Mouse (Mus musculus) left cerebral cortex, postnatal 25 days (tissue): Measurements from ENCODE around the gene Hspa2. TPM values are rescaled to one million over a fixed set of nuclear protein-coding genes. Genes with fewer than 3 reads are reported as not detected.

Experiments
- DNase-seq, 2 experiments: peaks; one replicate each; pipeline ENCODE4 v3.0.0; 2022; ENCODE audit warnings: low spot score in 2 of 2, mixed read lengths in 1 of 2
- intact Hi-C: fragments of 180-260 bp; cut with DNase I; formaldehyde crosslinking; loops from one replicate; pipeline ENCODE4 v1.15.1; 2025
- total RNA-seq, 2 experiments: library from RNA; stranded (reverse); gene quantifications; 2 replicates each; pipeline ENCODE4 v1.2.3; 2021

The Hspa2 gene
- total RNA-seq, 2 experiments from 2014 or later, result 61.3 to 67.4 TPM

- intact Hi-C loops, result no loop called here
- DNase-seq, result no peak
These were observed 28.5 kb upstream of the Hspa2 start for GRCm38 (mm10) chr12:76375506-76375905.

- DNase-seq, result peak in 1 of 2 experiments; percentile 43
- intact Hi-C loops, result no loop called here
These were observed 27.3 kb upstream of the Hspa2 start for GRCm38 (mm10) chr12:76376649-76377048.

- intact Hi-C loops, result no loop called here
These were observed 26.9 kb upstream of the Hspa2 start for GRCm38 (mm10) chr12:76377059-76377458.

GRCm38 (mm10) chr12:76377726-76378125 lies 26.2 kb upstream of the Hspa2 start:
- DNase-seq, result no peak
- intact Hi-C loops, result no loop called here

More at GRCm38 (mm10) chr12:76377059-76377458, 26.9 kb upstream of the Hspa2 start:
- DNase-seq, result no peak

GRCm38 (mm10) chr12:76378556-76378955 lies 25.4 kb upstream of the Hspa2 start:
- DNase-seq, result no peak
- intact Hi-C loops, result no loop called here

GRCm38 (mm10) chr12:76380151-76380550 lies 23.8 kb upstream of the Hspa2 start:
- no peak for DNase-seq
- intact Hi-C loops, result no loop called here

- DNase-seq, result no peak
- intact Hi-C loops, result no loop called here
These were observed 18.6 kb upstream of the Hspa2 start for GRCm38 (mm10) chr12:76385342-76385741.

GRCm38 (mm10) chr12:76388794-76389193 lies 15.2 kb upstream of the Hspa2 start:
- intact Hi-C loops, result no loop called here
- DNase-seq, result peak in 1 of 2 experiments; percentile 33

GRCm38 (mm10) chr12:76391595-76392271 lies 12.2 kb upstream of the Hspa2 start:
- DNase-seq, result no peak
- intact Hi-C loops, result no loop called here

- intact Hi-C loops, result no loop called here
- DNase-seq, result no peak
These were observed 11.0 kb upstream of the Hspa2 start for GRCm38 (mm10) chr12:76392979-76393378.

GRCm38 (mm10) chr12:76397281-76397680 lies 6.7 kb upstream of the Hspa2 start:
- intact Hi-C loops, result no loop called here
- DNase-seq, result no peak

- intact Hi-C loops, result loop anchor here (5.0 kb wide), 1 partner anchor 66 kb away; no protein-coding TSS in a partner anchor
- DNase-seq, result no peak
These were observed 2.3 kb upstream of the Hspa2 start for GRCm38 (mm10) chr12:76401674-76402073.

- DNase-seq, result no peak
- intact Hi-C loops, result loop anchor here (5.0 kb wide), 1 partner anchor 64 kb away; no protein-coding TSS in a partner anchor
These were observed 738 bp upstream of the Hspa2 start for GRCm38 (mm10) chr12:76402991-76403885.

- no peak for DNase-seq
- intact Hi-C loops, result loop anchor here (1.0 to 5.0 kb wide), 3 partner anchors 36 to 192 kb away; partner anchors contain the start of gene Zbtb25
These were observed 833 bp downstream of the Hspa2 start for GRCm38 (mm10) chr12:76404836-76405182.

GRCm38 (mm10) chr12:76405183-76405970 lies 1.4 kb downstream of the Hspa2 start:
- intact Hi-C loops, result loop anchor here (5.0 kb wide), 1 partner anchor 192 kb away; no protein-coding TSS in a partner anchor
- peak; percentile 22 to 51 for DNase-seq

GRCm38 (mm10) chr12:76405971-76406370 lies 2.0 kb downstream of the Hspa2 start:
- intact Hi-C loops, result loop anchor here (5.0 kb wide), 1 partner anchor 191 kb away; no protein-coding TSS in a partner anchor
- DNase-seq, result no peak

GRCm38 (mm10) chr12:76407184-76407583 lies 3.2 kb downstream of the Hspa2 start:
- intact Hi-C loops, result loop anchor here (5.0 kb wide), 1 partner anchor 190 kb away; no protein-coding TSS in a partner anchor
- DNase-seq, result no peak

GRCm38 (mm10) chr12:76409166-76409565 lies 5.2 kb downstream of the Hspa2 start:
- intact Hi-C loops, result loop anchor here (5.0 kb wide), 1 partner anchor 188 kb away; no protein-coding TSS in a partner anchor
- DNase-seq, result no peak

GRCm38 (mm10) chr12:76415383-76416010 lies 11.5 kb downstream of the Hspa2 start:
- intact Hi-C loops, result no loop called here
- DNase-seq, result no peak
